Mouse (Mus musculus) liver, embryonic 14.5 days (tissue): ENCODE measurements around the gene Ksr2.

Source experiments
- CTCF ChIP-seq: IDR thresholded peaks from 2 replicates; pipeline ENCODE4 v1.5.1; 2016; ENCODE audit warnings: antibody characterized with exemption, low read depth, control low read depth
- EP300 ChIP-seq: IDR thresholded peaks from 2 replicates; pipeline ENCODE4 v1.6.1; 2016; ENCODE audit warnings: antibody characterized with exemption, low read depth

- TF ChIP-seq CTCF (no peak), EP300 (no peak)
Measured at GRCm38 (mm10) chr5:117574894-117575293, 161.1 kb downstream of the Ksr2 start.
